Mouse (Mus musculus): ENCODE measurements around the gene Adarb1.
"Not testable (repeated sequence)": the region's sequence is repeated elsewhere in the genome, so short reads cannot be mapped to it uniquely, and the experiment has no call there.

Adarb1 gene

GRCm38 (mm10) chr10:77314711-77315266, 103.3 kb downstream of the Adarb1 start:
- no peak for DNase-seq (ENCODE audit: low spot score)

GRCm38 (mm10) chr10:77308978-77309377, 109.1 kb downstream of the Adarb1 start:
- DNase-seq (ENCODE audit: low spot score), result no peak

GRCm38 (mm10) chr10:77305766-77306165, 112.3 kb downstream of the Adarb1 start:
- no peak for DNase-seq (ENCODE audit: low spot score)

- DNase-seq (ENCODE audit: low spot score), result no peak
Observed at GRCm38 (mm10) chr10:77304840-77305533, 113.1 kb downstream of the Adarb1 start.

DNA sequence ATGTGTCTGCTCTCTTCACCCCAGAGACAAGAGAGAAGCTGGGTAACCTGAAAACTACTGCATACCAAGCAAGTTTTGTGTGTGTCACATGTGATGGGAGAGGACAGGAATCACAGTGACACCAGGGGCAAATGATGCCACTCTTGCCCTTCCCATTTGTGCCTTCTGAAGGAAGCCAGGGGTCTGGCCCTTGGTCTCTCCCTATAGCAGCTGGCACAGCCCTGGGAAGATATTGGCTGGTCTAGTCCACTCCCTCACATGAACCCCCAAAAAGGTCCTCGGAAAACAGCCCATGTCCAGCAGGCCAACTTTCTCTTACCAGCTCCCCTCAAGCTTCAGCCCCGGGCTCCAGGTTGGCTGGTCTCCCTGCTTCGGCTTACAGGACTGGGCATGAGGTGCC, 113.7 kb downstream of the Adarb1 start:
- DNase-seq (ENCODE audit: low spot score), result no peak

DNA sequence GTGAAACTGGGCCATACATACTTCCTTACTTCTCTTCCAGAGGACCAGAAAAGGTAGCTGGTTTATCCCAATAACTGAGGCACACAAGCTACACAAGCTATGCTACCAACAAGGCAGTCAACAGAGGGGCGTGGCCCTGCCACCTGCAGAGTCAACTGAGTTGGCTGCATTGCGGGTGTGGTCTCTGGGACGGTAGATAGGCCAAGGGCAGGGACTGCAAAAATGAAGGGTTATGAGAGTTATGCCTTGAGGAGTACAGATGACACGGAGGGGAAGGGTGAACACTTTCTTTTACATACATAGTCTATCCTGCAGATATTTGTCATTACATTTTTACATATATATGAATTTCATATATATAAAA, 117.2 kb downstream of the Adarb1 start:
- DNase-seq (ENCODE audit: low spot score), result no peak

GRCm38 (mm10) chr10:77300237-77300933, 117.7 kb downstream of the Adarb1 start:
- DNase-seq (ENCODE audit: low spot score), result no peak

GRCm38 (mm10) chr10:77299194-77299593, 118.9 kb downstream of the Adarb1 start:
- no peak for DNase-seq (ENCODE audit: low spot score)

GRCm38 (mm10) chr10:77298621-77299020, 119.4 kb downstream of the Adarb1 start:
- DNase-seq (ENCODE audit: low spot score), result no peak

- DNase-seq (ENCODE audit: low spot score), result no peak
Observed at GRCm38 (mm10) chr10:77294691-77295090, 123.4 kb downstream of the Adarb1 start.

DNA sequence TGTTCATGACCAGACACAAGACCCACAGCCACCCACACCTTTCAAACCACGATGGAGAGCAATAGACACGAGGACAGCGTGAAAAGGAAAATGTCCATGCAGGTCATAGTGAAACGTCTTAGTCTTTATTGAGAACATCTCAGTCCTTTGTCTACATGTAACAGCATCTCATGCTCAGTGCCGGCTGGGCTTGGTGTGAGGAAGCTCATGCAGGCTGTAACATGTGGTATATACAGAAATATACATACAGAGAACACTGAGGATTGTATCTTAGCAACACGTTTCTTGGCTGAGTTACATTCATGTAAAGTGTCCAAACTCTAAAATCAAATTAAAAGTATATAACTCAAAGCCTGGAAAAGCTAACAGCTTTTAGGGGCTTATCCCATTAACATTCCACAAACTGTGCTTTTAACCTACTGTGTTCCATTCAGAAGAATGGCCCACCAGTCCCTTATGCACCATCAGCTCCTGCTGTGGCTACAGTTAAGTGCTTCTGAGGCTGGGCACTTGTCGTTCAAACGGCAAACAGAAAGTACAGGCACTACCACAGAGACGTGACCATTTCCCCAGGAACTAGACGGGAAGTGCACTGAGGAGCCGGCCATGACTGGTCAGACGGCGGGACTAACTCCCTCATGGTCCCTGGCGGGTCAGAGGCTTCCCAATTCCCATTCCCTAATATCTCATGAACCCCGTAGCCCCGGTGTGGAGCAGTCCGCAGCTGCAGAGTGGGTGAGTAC, 127.3 kb downstream of the Adarb1 start:
- no peak for DNase-seq (ENCODE audit: low spot score)

- DNase-seq (ENCODE audit: low spot score), result no peak
Observed at GRCm38 (mm10) chr10:77289559-77289958, 128.5 kb downstream of the Adarb1 start.

GRCm38 (mm10) chr10:77288639-77289195, 129.4 kb downstream of the Adarb1 start:
- DNase-seq (ENCODE audit: low spot score), result no peak

DNA sequence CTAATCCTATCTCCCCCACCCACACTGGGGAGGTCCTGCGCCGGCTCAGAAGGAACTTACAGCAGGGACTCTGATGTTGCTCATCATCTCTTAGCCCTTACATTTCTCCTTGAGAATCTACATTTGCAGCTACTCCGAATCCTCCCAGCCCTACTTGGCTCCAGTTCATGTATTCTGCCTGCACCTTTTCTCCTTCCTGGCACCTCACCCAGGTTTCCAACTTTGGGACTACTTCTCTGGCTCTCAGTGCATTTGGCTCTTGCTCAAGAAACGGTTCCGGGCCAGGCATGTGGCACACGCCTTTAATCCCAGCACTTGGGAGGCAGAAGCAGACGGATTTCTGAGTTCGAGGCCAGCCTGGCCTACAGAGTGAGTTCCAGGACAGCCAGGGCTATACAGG, 130.4 kb downstream of the Adarb1 start:
- no peak for DNase-seq (ENCODE audit: low spot score)

- DNase-seq (ENCODE audit: low spot score), result no peak
Observed at GRCm38 (mm10) chr10:77284832-77285231, 133.2 kb downstream of the Adarb1 start.

DNA sequence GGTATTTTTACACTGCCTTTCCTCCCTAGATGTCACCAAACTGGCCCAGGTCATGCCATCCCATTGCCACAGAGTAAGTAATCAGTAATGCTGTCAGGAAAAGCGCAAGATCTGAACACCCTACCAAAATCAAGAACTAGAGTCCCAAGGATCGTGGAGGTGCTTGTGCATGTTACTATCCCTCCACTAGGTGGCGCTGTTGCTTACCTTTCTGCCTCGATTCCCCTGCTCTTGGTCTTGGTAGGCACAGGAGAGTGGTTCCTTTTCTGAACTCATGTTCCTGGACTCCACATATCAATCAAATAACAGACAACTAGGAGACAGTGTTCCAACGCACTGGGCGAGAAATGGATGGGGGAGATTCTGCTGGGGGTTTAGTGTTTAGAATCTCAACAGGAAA, 135.2 kb downstream of the Adarb1 start:
- peak; percentile 45 for DNase-seq (ENCODE audit: low spot score)

DNA sequence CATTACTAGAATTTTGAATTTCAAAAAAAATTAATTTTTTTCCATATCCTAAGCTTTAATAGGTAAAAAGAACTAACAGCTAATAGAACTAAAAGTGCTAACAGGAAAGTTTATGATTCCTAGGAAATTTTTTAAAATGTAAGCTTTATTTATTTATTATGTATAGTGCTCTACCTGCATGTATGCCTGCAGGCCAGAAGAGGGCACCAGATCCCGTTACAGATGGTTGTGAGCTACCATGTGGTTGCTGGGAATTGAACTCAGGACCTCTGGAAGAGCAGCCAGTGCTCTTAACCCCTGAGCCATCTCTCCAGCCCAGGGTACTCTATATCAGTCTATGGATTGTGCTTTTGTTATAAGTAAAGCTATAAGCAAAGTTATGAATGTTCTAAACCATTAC, 136.0 kb downstream of the Adarb1 start:
- DNase-seq (ENCODE audit: low spot score), result not testable (repeated sequence)

DNA sequence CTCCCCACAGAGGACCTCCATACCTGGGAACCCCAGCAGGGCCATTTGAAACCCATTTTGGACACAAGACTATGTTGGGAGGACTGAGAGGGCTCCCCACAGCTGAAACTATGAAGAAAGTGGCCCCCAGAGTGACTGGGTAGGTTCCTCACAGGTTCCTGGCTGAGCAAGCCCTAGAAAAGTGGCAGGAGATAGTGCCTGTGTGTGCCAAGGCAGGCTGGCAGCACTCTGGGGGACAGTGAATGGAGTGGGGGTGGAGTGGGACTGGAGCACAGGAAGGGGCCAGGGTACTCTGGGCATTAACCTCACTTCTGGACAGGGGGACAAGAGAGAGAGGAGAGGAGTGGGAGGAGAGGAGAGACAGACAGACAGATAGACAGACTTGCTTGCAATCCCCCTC, 144.3 kb downstream of the Adarb1 start:
- no peak for DNase-seq (ENCODE audit: low spot score)

- DNase-seq (ENCODE audit: low spot score), result no peak
Observed at GRCm38 (mm10) chr10:77272980-77273730, 144.9 kb downstream of the Adarb1 start.

- DNase-seq (ENCODE audit: low spot score), result no peak
Observed at GRCm38 (mm10) chr10:77269129-77269528, 148.9 kb downstream of the Adarb1 start.

DNA sequence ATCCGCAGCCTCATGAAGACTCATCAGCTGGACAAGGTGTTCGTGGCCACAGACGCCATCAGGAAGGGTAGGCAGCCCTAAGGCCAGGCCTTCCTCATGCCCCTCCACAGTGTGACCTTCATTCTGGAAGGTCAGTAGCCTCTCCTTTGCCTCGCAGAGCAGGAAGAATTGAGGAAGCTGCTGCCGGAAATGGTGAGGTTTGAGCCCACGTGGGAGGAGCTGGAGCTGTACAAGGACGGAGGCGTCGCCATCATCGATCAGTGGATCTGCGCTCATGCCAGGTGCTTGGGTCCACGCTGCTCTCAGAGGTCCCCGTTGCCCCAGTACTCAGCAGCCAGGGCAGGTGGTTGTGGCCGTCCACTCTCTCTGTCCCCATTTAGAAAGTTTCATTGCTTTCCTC, 151.0 kb downstream of the Adarb1 start:
- no peak for DNase-seq (ENCODE audit: low spot score)

DNA sequence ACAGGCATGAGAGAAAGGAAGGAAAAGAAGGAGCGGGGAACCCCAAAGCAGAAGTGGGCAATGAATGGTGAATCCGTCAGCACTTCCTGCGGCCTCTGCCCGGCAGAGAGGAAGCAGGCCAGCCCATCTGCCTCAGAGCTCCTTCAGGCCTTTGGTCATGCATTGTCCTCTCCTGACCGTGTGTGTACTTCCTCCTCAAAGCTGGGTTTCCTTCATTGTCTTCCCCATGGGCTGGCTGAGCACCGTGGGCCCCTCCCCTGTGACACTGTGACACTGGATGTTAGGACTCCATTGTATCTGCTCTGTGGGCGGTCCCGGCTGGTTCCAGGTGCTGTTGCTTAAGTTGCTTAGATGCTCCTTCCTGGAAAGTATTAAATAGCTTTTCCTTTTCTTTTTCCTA, 151.8 kb downstream of the Adarb1 start:
- no peak for DNase-seq (ENCODE audit: low spot score)
